Mouse (Mus musculus) olfactory bulb, adult 2 months (tissue): ENCODE measurements around the gene Sgsm2.

Source experiments
- CTCF ChIP-seq: fragments of 200-500 bp; IDR thresholded peaks from 2 replicates; pipeline ENCODE4 v1.5.1; 2012; ENCODE audit warnings: low read depth, mild to moderate bottlenecking, low read length, moderate library complexity; ENCODE audit not compliant: insufficient read depth
- POLR2A ChIP-seq: fragments of 200-500 bp; IDR thresholded peaks from 2 replicates; pipeline ENCODE4 v1.6.1; 2012; ENCODE audit warnings: mild to moderate bottlenecking, low read depth, low read length, moderate library complexity; ENCODE audit not compliant: insufficient read depth

GRCm38 (mm10) chr11:74811538-74811937 lies 85.3 kb downstream of the Sgsm2 start:
- no peak for TF ChIP-seq CTCF
- no peak for TF ChIP-seq POLR2A
